In genomic region chr2:115519974-115520373, GRCm38 (mm10) we compare ENCODE assay signal across 29 mouse cellular contexts.
A peak's percentile ranks its signal among the peaks of the same experiment; 100 is the strongest.
DNase-seq lines count a peak whose midpoint lies in the region; ATAC-seq and TF ChIP-seq lines count a peak whose summit lies in the region.
"Had no signal": no experiment of that assay in that cellular context is flagged by ENCODE, and none has a peak within 500 bp of the region (broad histone marks: within the 10 kb centered on the region; RNA-seq: fewer than 3 reads in every experiment).

No protein-coding gene starts in this region.

- H3K4me1 ChIP-seq in liver, embryonic 12.5 days = no peaks in the 10 kb centered on the region
- H3K4me1 ChIP-seq in liver, embryonic 11.5 days (replicated peaks; ENCODE audit: control insufficient read depth, insufficient read depth, low read length) = no peaks in the 10 kb centered on the region
- no peaks in the 10 kb centered on the region for H3K4me1 ChIP-seq in liver, embryonic 13.5 days (replicated peaks)
- peaks cover 2% of the 10 kb centered on the region; the same call in 1 of the 2 replicates for H3K4me1 ChIP-seq in small intestine, adult 2 months (ENCODE audit: control insufficient read depth, insufficient read depth, insufficient read length, low read length)
- H3K4me1 ChIP-seq in forebrain, embryonic 16.5 days (replicated peaks; ENCODE audit: control insufficient read depth, insufficient read depth, low read length) = 0 out of 2 replicates have a peak, but pooled peaks cover 2% of the 10 kb centered on the region
- no peaks in the 10 kb centered on the region for H3K4me1 ChIP-seq in midbrain, embryonic 13.5 days (replicated peaks)
- H3K4me1 ChIP-seq: limb, embryonic 15.5 days; neural tube, embryonic 13.5 days had no signal

- no peaks in the 10 kb centered on the region for H3K9me3 ChIP-seq in liver, embryonic 12.5 days (replicated peaks)
- H3K9me3 ChIP-seq in liver, embryonic 11.5 days (ENCODE audit: control insufficient read depth, low read length) = no peaks in the 10 kb centered on the region
- no peaks in the 10 kb centered on the region for H3K9me3 ChIP-seq in liver, embryonic 13.5 days (replicated peaks)
- H3K9me3 ChIP-seq in forebrain, embryonic 16.5 days (ENCODE audit: control insufficient read depth, low read length) = no peaks in the 10 kb centered on the region
- H3K9me3 ChIP-seq in midbrain, embryonic 13.5 days = no peaks in the 10 kb centered on the region
- H3K9me3 ChIP-seq: heart, embryonic 10.5 days; hindbrain, embryonic 13.5 days; limb, embryonic 10.5 days; limb, embryonic 15.5 days; neural tube, embryonic 13.5 days had no signal

- no peak overlapping the region for H3K27ac ChIP-seq in liver, embryonic 12.5 days
- no peak overlapping the region for H3K27ac ChIP-seq in liver, embryonic 11.5 days (ENCODE audit: low read depth, low read length)
- H3K27ac ChIP-seq in liver, embryonic 13.5 days = no peak overlapping the region
- peak overlapping the region; percentile 6; the same call in 1 of the 2 replicates for H3K27ac ChIP-seq in small intestine, adult 2 months (ENCODE audit: insufficient read depth, low read depth, low read length)
- no peak overlapping the region for H3K27ac ChIP-seq in forebrain, embryonic 16.5 days (ENCODE audit: low read length)
- no peak overlapping the region for H3K27ac ChIP-seq in midbrain, embryonic 13.5 days
- H3K27ac ChIP-seq: heart, embryonic 10.5 days; hindbrain, embryonic 13.5 days; layer of hippocampus, adult 2 months; limb, embryonic 10.5 days; limb, embryonic 15.5 days; neural tube, embryonic 13.5 days had no signal

- ATAC-seq in liver, embryonic 12.5 days = 0 out of 2 replicates have a peak, but pooled peaks have one; percentile 8
- no peak for ATAC-seq in liver, embryonic 11.5 days (replicated peaks; ENCODE audit: low FRiP score)
- ATAC-seq in liver, embryonic 13.5 days (ENCODE audit: low read depth) = 0 out of 2 replicates have a peak, but pooled peaks have one; percentile 36
- no peak for ATAC-seq in forebrain, embryonic 16.5 days
- ATAC-seq in midbrain, embryonic 13.5 days = no peak

- no peak overlapping the region for H3K9ac ChIP-seq in liver, embryonic 12.5 days
- H3K9ac ChIP-seq in liver, embryonic 11.5 days (ENCODE audit: low read depth, low read length) = no peak overlapping the region
- H3K9ac ChIP-seq in liver, embryonic 13.5 days = no peak overlapping the region
- no peak overlapping the region for H3K9ac ChIP-seq in forebrain, embryonic 16.5 days (replicated peaks; ENCODE audit: low read depth, low read length)
- H3K9ac ChIP-seq in midbrain, embryonic 13.5 days (replicated peaks) = no peak overlapping the region
- H3K9ac ChIP-seq: forebrain, postnatal 0 days; hindbrain, embryonic 13.5 days; limb, embryonic 15.5 days; neural tube, embryonic 13.5 days had no signal

- no peak for TF ChIP-seq POLR2A in small intestine, adult 2 months (IDR thresholded peaks at IDR 0.05; ENCODE audit: low read depth, low read length)

- H3K27me3 ChIP-seq in liver, embryonic 12.5 days (replicated peaks) = no peaks in the 10 kb centered on the region
- no peaks in the 10 kb centered on the region for H3K27me3 ChIP-seq in liver, embryonic 11.5 days (replicated peaks; ENCODE audit: control insufficient read depth, insufficient read depth, low read length)
- H3K27me3 ChIP-seq in liver, embryonic 13.5 days = no peaks in the 10 kb centered on the region
- no peaks in the 10 kb centered on the region for H3K27me3 ChIP-seq in small intestine, adult 2 months (ENCODE audit: control insufficient read depth, insufficient read depth, low read length)
- no peaks in the 10 kb centered on the region for H3K27me3 ChIP-seq in forebrain, embryonic 16.5 days (replicated peaks; ENCODE audit: control insufficient read depth, insufficient read depth, low read length)
- no peaks in the 10 kb centered on the region for H3K27me3 ChIP-seq in midbrain, embryonic 13.5 days
- H3K27me3 ChIP-seq: hindbrain, embryonic 13.5 days had no signal

- DNase-seq in liver, embryonic 11.5 days (ENCODE audit: low spot score) = no peak
- DNase-seq in liver, embryonic 13.5 days = no peak
- no peak for DNase-seq in natural killer cell, adult 2 months (ENCODE audit: low spot score in 2 of 2)
- DNase-seq: adrenal gland, postnatal 25 days; B cell, adult 2 months; cerebellum, adult 11-12 months; cerebellum, adult 9-11 months; gastrocnemius, postnatal 10 days; heart, postnatal 4 days; kidney, adult 18-20 months; kidney, postnatal 10 days; layer of hippocampus, postnatal 36 days; lung, postnatal 36 days; thymus, adult 18-20 months; thymus, postnatal 25 days had no signal

- no peaks in the 10 kb centered on the region for H3K36me3 ChIP-seq in liver, embryonic 12.5 days
- no peaks in the 10 kb centered on the region for H3K36me3 ChIP-seq in liver, embryonic 11.5 days (ENCODE audit: control insufficient read depth, insufficient read depth, low read length)
- no peaks in the 10 kb centered on the region for H3K36me3 ChIP-seq in liver, embryonic 13.5 days
- no peaks in the 10 kb centered on the region for H3K36me3 ChIP-seq in small intestine, adult 2 months (ENCODE audit: control insufficient read depth, insufficient read depth, low read length)
- no peaks in the 10 kb centered on the region for H3K36me3 ChIP-seq in forebrain, embryonic 16.5 days (ENCODE audit: control insufficient read depth, insufficient read depth)
- no peaks in the 10 kb centered on the region for H3K36me3 ChIP-seq in midbrain, embryonic 13.5 days
- H3K36me3 ChIP-seq: heart, embryonic 10.5 days; hindbrain, embryonic 13.5 days; limb, embryonic 10.5 days; limb, embryonic 15.5 days; neural tube, embryonic 13.5 days had no signal

- no peak overlapping the region for H3K4me3 ChIP-seq in liver, embryonic 12.5 days
- no peak overlapping the region for H3K4me3 ChIP-seq in liver, embryonic 11.5 days (ENCODE audit: low read depth, low read length)
- H3K4me3 ChIP-seq in liver, embryonic 13.5 days (replicated peaks) = no peak overlapping the region
- peak overlapping the region; percentile 19; the same call in 1 of the 2 replicates for H3K4me3 ChIP-seq in small intestine, adult 2 months (ENCODE audit: low read depth, low read length)
- no peak overlapping the region for H3K4me3 ChIP-seq in forebrain, embryonic 16.5 days (replicated peaks; ENCODE audit: low read length)
- H3K4me3 ChIP-seq in midbrain, embryonic 13.5 days (replicated peaks) = no peak overlapping the region
- H3K4me3 ChIP-seq: erythroblast, embryonic 14.5 days; heart, embryonic 10.5 days; hindbrain, embryonic 13.5 days; layer of hippocampus, adult 2 months; limb, embryonic 10.5 days; limb, embryonic 15.5 days; myocyte; neural tube, embryonic 13.5 days had no signal

- peak overlapping the region; percentile 29; the same call in 1 of the 2 replicates for H3K4me2 ChIP-seq in liver, embryonic 12.5 days
- H3K4me2 ChIP-seq in liver, embryonic 11.5 days = no peak overlapping the region; the same call in 1 of the 2 replicates
- H3K4me2 ChIP-seq in liver, embryonic 13.5 days = no peak overlapping the region
- H3K4me2 ChIP-seq in forebrain, embryonic 16.5 days (ENCODE audit: low read length) = no peak overlapping the region
- H3K4me2 ChIP-seq in midbrain, embryonic 13.5 days (replicated peaks) = no peak overlapping the region
- H3K4me2 ChIP-seq: hindbrain, embryonic 13.5 days; limb, embryonic 15.5 days; midbrain, embryonic 11.5 days; neural tube, embryonic 13.5 days had no signal

- TF ChIP-seq CTCF in small intestine, adult 2 months (IDR thresholded peaks at IDR 0.05; ENCODE audit: extremely low read depth, insufficient read length, insufficient replicate concordance, low read depth, low read length) = no peak

- 56% methylated on average over 5 of the region's 5 CpGs for WGBS in liver, embryonic 12.5 days (ENCODE audit: insufficient replicate concordance)
- 76% methylated on average over 5 of the region's 5 CpGs for WGBS in liver, embryonic 11.5 days
- WGBS in liver, embryonic 13.5 days (ENCODE audit: insufficient replicate concordance) = 57% methylated on average over 5 of the region's 5 CpGs
- WGBS in small intestine, adult 2 months = 26% methylated on average over 5 of the region's 5 CpGs
- 75% methylated on average over 5 of the region's 5 CpGs for WGBS in forebrain, embryonic 16.5 days
- 83% methylated on average over 5 of the region's 5 CpGs for WGBS in midbrain, embryonic 13.5 days

Comparison
In these comparisons a context has a peak if more than half of its experiments do, and no peak if none do; other contexts are left out.
1. ATAC-seq: peak in liver, embryonic 12.5 days (single experiment) and liver, embryonic 13.5 days (single experiment); none in liver, embryonic 11.5 days (single experiment), forebrain, embryonic 16.5 days (single experiment) and midbrain, embryonic 13.5 days (single experiment).